In genomic region chr19:24225305-24225696, GRCm38 (mm10) we compare ENCODE assay signal across 8 mouse cellular contexts. TPM values are rescaled to one million over a fixed set of nuclear protein-coding genes. Genes with fewer than 3 reads are reported as not detected.
DNase-seq lines count a peak whose midpoint lies in the region; ATAC-seq and TF ChIP-seq lines count a peak whose summit lies in the region.

No protein-coding gene starts in this region.

- TF ChIP-seq POLR2A in olfactory bulb, adult 2 months (IDR thresholded peaks at IDR 0.05; ENCODE audit: insufficient read depth, low read depth, low read length), result no peak

- H3K9ac ChIP-seq in intestine, postnatal 0 days (ENCODE audit: low read depth, low read length), result peak overlapping the region; percentile 45; the same call in 1 of the 2 replicates

- no peaks in the 10 kb centered on the region for H3K36me3 ChIP-seq in E14TG2a.4 (ENCODE audit: insufficient read depth, low read length)
- H3K36me3 ChIP-seq in intestine, postnatal 0 days (ENCODE audit: control insufficient read depth, insufficient read depth), result no peaks in the 10 kb centered on the region

- 3% methylated on average over 17 of the region's 17 CpGs for WGBS in intestine, postnatal 0 days
- 5% methylated on average over 17 of the region's 17 CpGs for WGBS in olfactory bulb, adult 2 months

- peak overlapping the region; percentile 72 for H3K4me2 ChIP-seq in intestine, postnatal 0 days (replicated peaks; ENCODE audit: low read depth)

- peak overlapping the region; percentile 93 for H3K4me3 ChIP-seq in E14TG2a.4 (replicated peaks; ENCODE audit: low read length)
- peak overlapping the region; percentile 74 for H3K4me3 ChIP-seq in intestine, postnatal 0 days (ENCODE audit: low read depth, low read length)
- H3K4me3 ChIP-seq in olfactory bulb, adult 2 months (ENCODE audit: insufficient read depth, low read depth, low read length), result peak overlapping the region; percentile 34

- H3K9me3 ChIP-seq in E14TG2a.4 (ENCODE audit: low read length), result peaks cover 2% of the 10 kb centered on the region; the same call in 1 of the 2 replicates
- no peaks in the 10 kb centered on the region for H3K9me3 ChIP-seq in intestine, postnatal 0 days (ENCODE audit: control insufficient read depth)

- TF ChIP-seq CTCF in E14TG2a.4 (conservative IDR thresholded peaks at IDR 0.05; ENCODE audit: low read length), result no peak
- no peak for TF ChIP-seq CTCF in intestine, postnatal 0 days (IDR thresholded peaks at IDR 0.05; ENCODE audit: low read depth)
- no peak for TF ChIP-seq CTCF in olfactory bulb, adult 2 months (IDR thresholded peaks at IDR 0.05; ENCODE audit: insufficient read depth, low read depth, low read length)

- peaks cover 58% of the 10 kb centered on the region for H3K4me1 ChIP-seq in E14TG2a.4 (replicated peaks; ENCODE audit: low read depth, low read length)
- H3K4me1 ChIP-seq in intestine, postnatal 0 days (replicated peaks; ENCODE audit: control insufficient read depth, insufficient read depth, low read length), result no peaks in the 10 kb centered on the region
- H3K4me1 ChIP-seq in olfactory bulb, adult 2 months (ENCODE audit: control insufficient read depth, insufficient read depth, low read length), result peaks cover 17% of the 10 kb centered on the region

- ATAC-seq in intestine, postnatal 0 days, result peak; percentile 83

- H3K27ac ChIP-seq in intestine, postnatal 0 days (ENCODE audit: low read depth, low read length), result peak overlapping the region; percentile 99
- H3K27ac ChIP-seq in olfactory bulb, adult 2 months (ENCODE audit: insufficient read depth, low read depth, low read length), result no peak overlapping the region

- peak; percentile 61 to 65 for DNase-seq in adrenal gland, postnatal 36 days
- DNase-seq in heart, adult 11 months, result peak; percentile 97
- DNase-seq in lung, adult 18-20 months, result peak; percentile 89 to 93
- no peak for DNase-seq in left cerebral cortex, adult 9 months (ENCODE audit: low spot score in 2 of 2)
- DNase-seq in layer of hippocampus, adult 8-10 months (ENCODE audit: low spot score in 2 of 2), result no peak

- H3K27me3 ChIP-seq in E14TG2a.4 (ENCODE audit: insufficient read depth, low read length), result no peaks in the 10 kb centered on the region
- H3K27me3 ChIP-seq in intestine, postnatal 0 days (replicated peaks; ENCODE audit: control insufficient read depth, insufficient read depth, low read length), result no peaks in the 10 kb centered on the region

RNA-seq across cellular contexts. Expression of gene Tjp2, which starts 0.5 kb away (rescaled TPM):
- 10 to 100 TPM in 1 of 2 experiments, 1 to 10 TPM in 1; 7.7 to 12.2 TPM for total RNA-seq in adrenal gland, postnatal 36 days (2021)
- 26.2 and 28.5 TPM in 2 replicates for polyA plus RNA-seq in intestine, postnatal 0 days (2015; fragmentation: Nextera tagmentation; extraction: Ambion mirVana)
- polyA plus RNA-seq in olfactory bulb, adult 2 months (2012; ENCODE audit: insufficient read depth, insufficient read length, low replicate concordance, missing spikeins), result not detected in 2 replicates
- total RNA-seq in layer of hippocampus, adult 8-10 months (2022), result 10 to 100 TPM; 17.7 to 25.5 (median 23.1) TPM

RNA-seq across cellular contexts. Expression of gene Fxn, which starts 55.1 kb away (rescaled TPM):
- 10 to 100 TPM; 11.3 to 18.4 TPM for total RNA-seq in adrenal gland, postnatal 36 days (2021)
- 18.9 and 21.1 TPM in 2 replicates for polyA plus RNA-seq in intestine, postnatal 0 days (2015; fragmentation: Nextera tagmentation; extraction: Ambion mirVana)
- polyA plus RNA-seq in olfactory bulb, adult 2 months (2012; ENCODE audit: insufficient read depth, insufficient read length, low replicate concordance, missing spikeins), result not detected in 2 replicates
- 1 to 10 TPM; 7.4 to 9.5 (median 8.6) TPM for total RNA-seq in layer of hippocampus, adult 8-10 months (2022)

Comparison
In these comparisons a context has a peak if more than half of its experiments do, and no peak if none do; other contexts are left out.
1. H3K4me3 ChIP-seq: peak in every context shown above with its lines; median percentile 93 in E14TG2a.4; 74 in intestine, postnatal 0 days; 34 in olfactory bulb, adult 2 months.
2. DNase-seq: peak in adrenal gland, postnatal 36 days (2 of 2), heart, adult 11 months (single experiment) and lung, adult 18-20 months (2 of 2); none in left cerebral cortex, adult 9 months (0 of 2) and layer of hippocampus, adult 8-10 months (0 of 2).